8 mouse cellular contexts compared by ENCODE assay signal in genomic region chr15:102625687-102626055, GRCm38 (mm10). TPM values are rescaled to one million over a fixed set of nuclear protein-coding genes. Genes with fewer than 3 reads are reported as not detected.
A peak's percentile ranks its signal among the peaks of the same experiment; 100 is the strongest.
DNase-seq lines count a peak whose midpoint lies in the region; ATAC-seq and TF ChIP-seq lines count a peak whose summit lies in the region.

No protein-coding gene starts in this region.

- H3K4me3 ChIP-seq in kidney, postnatal 0 days (replicated peaks; ENCODE audit: low read depth, low read length), result peak overlapping the region; percentile 53
- peak overlapping the region; percentile 86 for H3K4me3 ChIP-seq in bone marrow macrophage, adult 2 months (ENCODE audit: insufficient read depth, low read length)
- H3K4me3 ChIP-seq in forebrain, embryonic 16.5 days (replicated peaks; ENCODE audit: low read length), result peak overlapping the region; percentile 85
- peak overlapping the region; percentile 85 for H3K4me3 ChIP-seq in liver, adult 2 months (ENCODE audit: insufficient read depth, low read depth, low read length)
- H3K4me3 ChIP-seq in olfactory bulb, adult 2 months (ENCODE audit: insufficient read depth, low read depth, low read length), result peak overlapping the region; percentile 86

- peak overlapping the region; percentile 100 for H3K27ac ChIP-seq in kidney, postnatal 0 days
- H3K27ac ChIP-seq in bone marrow macrophage, adult 2 months (ENCODE audit: insufficient read depth, low read depth, low read length), result peak overlapping the region; percentile 76
- H3K27ac ChIP-seq in forebrain, embryonic 16.5 days (ENCODE audit: low read length), result peak overlapping the region; percentile 98
- H3K27ac ChIP-seq in liver, adult 2 months (replicated peaks; ENCODE audit: insufficient read depth, low read depth, low read length), result peak overlapping the region; percentile 84
- H3K27ac ChIP-seq in olfactory bulb, adult 2 months (ENCODE audit: insufficient read depth, low read depth, low read length), result peak overlapping the region; percentile 0; the same call in 1 of the 2 replicates

- no peak; the same call in 1 of the 2 replicates for ATAC-seq in kidney, postnatal 0 days (replicated peaks; ENCODE audit: low FRiP score, low read depth)
- no peak for ATAC-seq in forebrain, embryonic 16.5 days

- no peaks in the 10 kb centered on the region for H3K36me3 ChIP-seq in kidney, postnatal 0 days (ENCODE audit: insufficient read depth, low read length)
- no peaks in the 10 kb centered on the region for H3K36me3 ChIP-seq in forebrain, embryonic 16.5 days (ENCODE audit: control insufficient read depth, insufficient read depth)
- 0 out of 2 replicates have a peak, but pooled peaks cover 2% of the 10 kb centered on the region for H3K36me3 ChIP-seq in liver, adult 2 months (ENCODE audit: control insufficient read depth, insufficient read depth, low read length)

- peak overlapping the region; percentile 87 for H3K9ac ChIP-seq in kidney, postnatal 0 days (ENCODE audit: low read depth, low read length)
- peak overlapping the region; percentile 87 for H3K9ac ChIP-seq in forebrain, embryonic 16.5 days (replicated peaks; ENCODE audit: low read depth, low read length)
- peak overlapping the region; percentile 72 for H3K9ac ChIP-seq in liver, adult 2 months (ENCODE audit: low read depth, low read length)

- DNase-seq in kidney, postnatal 0 days (ENCODE audit: low spot score), result no peak
- no peak for DNase-seq in kidney, adult 9 months
- DNase-seq in liver, adult 2 months (ENCODE audit: extremely low read depth, low read depth, low spot score), result no peak
- no peak for DNase-seq in left cerebral cortex, adult 8-10 months (ENCODE audit: low spot score in 2 of 2)
- no peak for DNase-seq in frontal cortex, postnatal 14 days (ENCODE audit: low spot score in 2 of 2)

- 0 out of 2 replicates have a peak, but pooled peaks have one; percentile 9 for TF ChIP-seq CTCF in kidney, postnatal 0 days (IDR thresholded peaks at IDR 0.05; ENCODE audit: low read depth)
- no peak for TF ChIP-seq CTCF in bone marrow macrophage, adult 2 months (IDR thresholded peaks at IDR 0.05; ENCODE audit: low read depth, low read length)
- no peak for TF ChIP-seq CTCF in liver, adult 2 months (IDR thresholded peaks at IDR 0.05; ENCODE audit: low read depth, low read length)
- no peak for TF ChIP-seq CTCF in olfactory bulb, adult 2 months (IDR thresholded peaks at IDR 0.05; ENCODE audit: insufficient read depth, low read depth, low read length)

- no peaks in the 10 kb centered on the region for H3K9me3 ChIP-seq in kidney, postnatal 0 days (replicated peaks; ENCODE audit: low read length)
- H3K9me3 ChIP-seq in forebrain, embryonic 16.5 days (ENCODE audit: control insufficient read depth, low read length), result no peaks in the 10 kb centered on the region

- peak overlapping the region; percentile 70 for H3K4me2 ChIP-seq in kidney, postnatal 0 days (ENCODE audit: low read length)
- H3K4me2 ChIP-seq in forebrain, embryonic 16.5 days (ENCODE audit: low read length), result peak overlapping the region; percentile 88

- peaks cover 14% of the 10 kb centered on the region; the same call in 1 of the 2 replicates for H3K79me2 ChIP-seq in liver, adult 2 months (ENCODE audit: control insufficient read depth, insufficient read depth, low read length)

- no peaks in the 10 kb centered on the region for H3K27me3 ChIP-seq in kidney, postnatal 0 days (ENCODE audit: insufficient read depth, low read length)
- H3K27me3 ChIP-seq in forebrain, embryonic 16.5 days (replicated peaks; ENCODE audit: control insufficient read depth, insufficient read depth, low read length), result no peaks in the 10 kb centered on the region
- no peaks in the 10 kb centered on the region for H3K27me3 ChIP-seq in liver, adult 2 months (ENCODE audit: control insufficient read depth, insufficient read depth, low read length)

- 0% methylated on average over 18 of the region's 18 CpGs for WGBS in kidney, postnatal 0 days
- 1% methylated on average over 18 of the region's 18 CpGs for WGBS in forebrain, embryonic 16.5 days
- WGBS in liver, adult 2 months, result under 1% methylated on average over 18 of the region's 18 CpGs
- under 1% methylated on average over 18 of the region's 18 CpGs for WGBS in olfactory bulb, adult 2 months

- no peak for TF ChIP-seq POLR2A in bone marrow macrophage, adult 2 months (IDR thresholded peaks at IDR 0.05; ENCODE audit: borderline replicate concordance, low read depth, low read length)
- no peak for TF ChIP-seq POLR2A in liver, adult 2 months (IDR thresholded peaks at IDR 0.05; ENCODE audit: extremely low read depth, insufficient read depth, low read length)
- TF ChIP-seq POLR2A in olfactory bulb, adult 2 months (IDR thresholded peaks at IDR 0.05; ENCODE audit: insufficient read depth, low read depth, low read length), result no peak

- H3K4me1 ChIP-seq in kidney, postnatal 0 days (replicated peaks; ENCODE audit: insufficient read depth, low read length), result peaks cover 15% of the 10 kb centered on the region
- peaks cover 13% of the 10 kb centered on the region for H3K4me1 ChIP-seq in bone marrow macrophage, adult 2 months (ENCODE audit: control insufficient read depth, insufficient read depth, low read length)
- H3K4me1 ChIP-seq in forebrain, embryonic 16.5 days (replicated peaks; ENCODE audit: control insufficient read depth, insufficient read depth, low read length), result peaks cover 26% of the 10 kb centered on the region
- H3K4me1 ChIP-seq in liver, adult 2 months (ENCODE audit: control insufficient read depth, insufficient read depth, low read length), result peaks cover 13% of the 10 kb centered on the region
- peaks cover 3% of the 10 kb centered on the region; the same call in 1 of the 2 replicates for H3K4me1 ChIP-seq in olfactory bulb, adult 2 months (ENCODE audit: control insufficient read depth, insufficient read depth, low read length)

RNA-seq across cellular contexts. Expression of gene Atf7, which starts 0.4 kb away (rescaled TPM):
- polyA plus RNA-seq in kidney, postnatal 0 days (2015; fragmentation: Nextera tagmentation; extraction: Ambion mirVana), result 23.2 and 24.9 TPM in 2 replicates
- polyA plus RNA-seq in bone marrow macrophage, adult 2 months (2012; ENCODE audit: insufficient read depth, insufficient read length, missing spikeins), result 95.4 and 102 TPM in 2 replicates
- 26.8 and 27.5 TPM in 2 replicates for polyA plus RNA-seq in forebrain, embryonic 16.5 days (2015; fragmentation: Nextera tagmentation; extraction: Ambion mirVana)
- 10.1 and 12.6 TPM in 2 replicates for total RNA-seq in liver, adult 2 months (2014; rRNA removed)
- 27.8 and 41.1 TPM in 2 replicates for polyA plus RNA-seq in liver, adult 2 months (2012; rRNA removed)
- polyA plus RNA-seq in olfactory bulb, adult 2 months (2012; ENCODE audit: insufficient read depth, insufficient read length, low replicate concordance, missing spikeins), result not detected in 2 replicates
- 10 to 100 TPM; 40.8 to 44.8 (median 42.6) TPM for total RNA-seq in left cerebral cortex, adult 8-10 months (2022)

RNA-seq across cellular contexts. Expression of gene Gm28047, which starts 0.8 kb away (rescaled TPM):
- polyA plus RNA-seq in kidney, postnatal 0 days (2015; fragmentation: Nextera tagmentation; extraction: Ambion mirVana), result 0.37 and 0.46 TPM in 2 replicates
- polyA plus RNA-seq in bone marrow macrophage, adult 2 months (2012; ENCODE audit: insufficient read depth, insufficient read length, missing spikeins), result not detected in 2 replicates
- not detected in 2 replicates for polyA plus RNA-seq in forebrain, embryonic 16.5 days (2015; fragmentation: Nextera tagmentation; extraction: Ambion mirVana)
- total RNA-seq in liver, adult 2 months (2014; rRNA removed), result not detected in 2 replicates
- not detected in 2 replicates for polyA plus RNA-seq in liver, adult 2 months (2012; rRNA removed)
- not detected in 2 replicates for polyA plus RNA-seq in olfactory bulb, adult 2 months (2012; ENCODE audit: insufficient read depth, insufficient read length, low replicate concordance, missing spikeins)
- total RNA-seq in left cerebral cortex, adult 8-10 months (2022), result under 1 TPM in 1 of 4 experiments, not detected in 3; 0.91 TPM

RNA-seq across cellular contexts. Expression of gene Atp5g2, which starts 46.5 kb away (rescaled TPM):
- polyA plus RNA-seq in kidney, postnatal 0 days (2015; fragmentation: Nextera tagmentation; extraction: Ambion mirVana), result 102 and 110 TPM in 2 replicates
- polyA plus RNA-seq in bone marrow macrophage, adult 2 months (2012; ENCODE audit: insufficient read depth, insufficient read length, missing spikeins), result 134 and 175 TPM in 2 replicates
- polyA plus RNA-seq in forebrain, embryonic 16.5 days (2015; fragmentation: Nextera tagmentation; extraction: Ambion mirVana), result 50.4 and 56.5 TPM in 2 replicates
- 149 and 181 TPM in 2 replicates for total RNA-seq in liver, adult 2 months (2014; rRNA removed)
- 342 and 359 TPM in 2 replicates for polyA plus RNA-seq in liver, adult 2 months (2012; rRNA removed)
- not detected in 2 replicates for polyA plus RNA-seq in olfactory bulb, adult 2 months (2012; ENCODE audit: insufficient read depth, insufficient read length, low replicate concordance, missing spikeins)
- total RNA-seq in left cerebral cortex, adult 8-10 months (2022), result 10 to 100 TPM in 3 of 4 experiments, 1 to 10 TPM in 1; 8.4 to 19.1 (median 13.2) TPM

Comparison
In these comparisons a context has a peak if more than half of its experiments do, and no peak if none do; other contexts are left out.
1. H3K27ac ChIP-seq: peak in every context shown above with its lines; median percentile 100 in kidney, postnatal 0 days; 98 in forebrain, embryonic 16.5 days; 84 in liver, adult 2 months; 76 in bone marrow macrophage, adult 2 months; 0 in olfactory bulb, adult 2 months.
2. RNA of gene Atf7, which starts 0.4 kb away (polyA plus RNA-seq): 95.4 to 102 TPM in bone marrow macrophage, adult 2 months, 27.8 to 41.1 TPM in liver, adult 2 months, 26.8 to 27.5 TPM in forebrain, embryonic 16.5 days and 23.2 to 24.9 TPM in kidney, postnatal 0 days; not detected in olfactory bulb, adult 2 months; every median in the first group is over 10 times any median in the second.
3. Peak in every context shown above with its lines, with median percentiles within 50 percentile points of each other: H3K4me3 ChIP-seq and H3K9ac ChIP-seq.